Mouse (Mus musculus): ENCODE results near the gene Stx3.

The Stx3 gene

GRCm38 (mm10) chr19:11819143-11819700 lies at the start of gene Stx3:
Gene Stx3 (minus strand): TSS chr19:11819403.
- DNase-seq (ENCODE audit: low spot score in 2 of 2): no peak

DNA sequence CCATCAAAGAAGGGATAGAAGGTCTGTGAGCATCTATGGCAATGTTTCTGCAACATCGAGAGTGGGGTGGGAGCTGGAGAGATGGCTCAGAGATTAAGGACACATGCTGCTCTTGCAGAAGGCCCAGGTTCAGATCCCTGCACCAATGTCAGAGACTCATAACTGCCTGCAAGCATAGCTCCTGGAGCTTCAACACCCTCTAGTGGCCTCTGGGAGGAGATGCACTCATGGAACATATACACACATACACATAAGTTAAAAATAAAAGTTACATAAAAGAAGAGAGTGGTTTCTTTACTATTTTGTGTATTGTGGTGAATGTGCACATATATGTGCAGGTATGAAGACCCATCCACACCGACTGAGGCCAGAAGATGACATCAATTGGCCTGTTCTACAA lies 48.6 kb upstream of the Stx3 start:
- DNase-seq (ENCODE audit: low spot score in 2 of 2): no peak

DNA sequence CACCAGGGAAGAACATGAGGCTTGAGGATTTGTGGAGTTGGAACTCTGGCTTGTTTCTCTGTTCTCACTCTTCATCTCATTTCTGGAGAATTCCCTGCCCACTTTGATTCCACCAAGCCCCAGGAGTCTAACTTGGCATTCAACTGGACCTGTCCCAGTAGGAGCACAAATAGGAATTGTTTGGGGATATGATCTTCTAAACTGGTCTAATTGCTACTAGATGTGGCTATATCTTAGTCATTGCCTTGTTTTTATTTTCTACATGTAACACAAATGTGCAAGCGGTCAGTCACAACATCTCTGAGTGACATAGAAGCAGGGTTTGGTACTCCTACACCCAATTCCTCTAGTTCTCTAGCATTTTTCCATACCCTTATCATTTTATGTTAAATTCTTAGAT lies 41.8 kb upstream of the Stx3 start, which contains the start of gene Olfr1418:
Gene Olfr1418 (minus strand): TSS at position 101 of the 400 bp plus-strand sequence.
- DNase-seq (ENCODE audit: low spot score in 2 of 2): no peak

- no peak for DNase-seq (ENCODE audit: low spot score in 2 of 2)
Observed at GRCm38 (mm10) chr19:11856506-11856905, 37.3 kb upstream of the Stx3 start.

GRCm38 (mm10) chr19:11854821-11855220 lies 35.6 kb upstream of the Stx3 start:
- DNase-seq (ENCODE audit: low spot score in 2 of 2): no peak

DNA sequence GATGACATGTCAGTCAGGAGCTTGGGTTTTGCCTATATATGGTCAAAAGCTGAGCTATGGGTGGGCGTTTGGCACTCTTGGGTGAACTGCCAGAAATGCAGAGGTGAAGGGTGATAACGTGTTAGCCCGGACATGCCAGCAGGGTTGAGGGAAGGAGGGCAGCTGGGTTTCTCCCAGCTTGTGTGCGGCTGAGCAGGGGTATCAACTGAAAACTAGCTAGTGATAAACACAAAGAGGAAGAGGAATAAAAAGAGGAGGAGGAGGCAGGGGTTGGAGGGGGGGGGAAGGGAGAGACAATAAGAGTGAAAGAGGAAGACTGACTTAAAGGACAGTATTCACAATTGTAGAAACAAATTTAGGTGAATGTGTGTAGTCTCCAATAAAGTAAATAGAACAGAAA lies 33.4 kb upstream of the Stx3 start:
- DNase-seq (ENCODE audit: low spot score in 2 of 2): no peak

DNA sequence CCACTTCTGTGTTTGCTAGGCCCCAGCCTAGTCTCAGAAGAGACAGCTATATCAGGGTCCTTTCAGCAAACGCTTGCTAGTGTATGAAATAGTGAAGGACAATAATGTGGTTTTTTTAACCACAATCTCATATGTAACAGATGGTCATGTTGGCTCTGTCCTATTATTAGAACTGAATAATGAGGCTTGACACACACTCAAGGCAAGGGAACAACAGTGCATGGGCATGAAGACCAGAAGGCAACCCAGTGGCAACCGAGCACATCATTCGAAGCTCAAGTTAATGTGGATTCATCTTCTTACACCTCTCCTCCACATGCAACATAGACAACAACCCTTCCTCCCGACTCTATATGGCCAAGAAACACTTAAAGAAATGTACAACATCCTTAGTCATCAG lies 27.1 kb upstream of the Stx3 start:
- DNase-seq (ENCODE audit: low spot score in 2 of 2): no peak

DNA sequence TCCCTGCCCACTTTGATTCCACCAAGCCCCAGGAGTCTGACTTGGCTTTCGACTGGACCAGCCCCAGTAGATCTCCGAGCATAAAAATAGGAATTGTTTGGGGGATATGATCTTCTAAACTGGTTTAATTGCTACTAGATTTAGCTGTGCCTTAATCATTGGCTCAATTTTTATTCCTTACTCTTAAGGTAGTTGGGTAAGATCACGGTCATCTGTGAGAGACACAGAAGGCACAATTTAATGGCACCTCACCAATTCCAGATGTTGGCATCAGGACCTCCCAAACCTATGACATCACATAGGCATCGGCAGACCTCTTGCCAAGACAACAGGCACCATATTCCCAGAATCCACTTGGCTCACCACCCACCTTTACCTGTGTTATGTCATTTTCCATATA lies 19.9 kb upstream of the Stx3 start, which contains the start of gene Olfr1417:
Gene Olfr1417 (minus strand): TSS at position 101 of the 400 bp plus-strand sequence.
- no peak for DNase-seq (ENCODE audit: low spot score in 2 of 2)

DNA sequence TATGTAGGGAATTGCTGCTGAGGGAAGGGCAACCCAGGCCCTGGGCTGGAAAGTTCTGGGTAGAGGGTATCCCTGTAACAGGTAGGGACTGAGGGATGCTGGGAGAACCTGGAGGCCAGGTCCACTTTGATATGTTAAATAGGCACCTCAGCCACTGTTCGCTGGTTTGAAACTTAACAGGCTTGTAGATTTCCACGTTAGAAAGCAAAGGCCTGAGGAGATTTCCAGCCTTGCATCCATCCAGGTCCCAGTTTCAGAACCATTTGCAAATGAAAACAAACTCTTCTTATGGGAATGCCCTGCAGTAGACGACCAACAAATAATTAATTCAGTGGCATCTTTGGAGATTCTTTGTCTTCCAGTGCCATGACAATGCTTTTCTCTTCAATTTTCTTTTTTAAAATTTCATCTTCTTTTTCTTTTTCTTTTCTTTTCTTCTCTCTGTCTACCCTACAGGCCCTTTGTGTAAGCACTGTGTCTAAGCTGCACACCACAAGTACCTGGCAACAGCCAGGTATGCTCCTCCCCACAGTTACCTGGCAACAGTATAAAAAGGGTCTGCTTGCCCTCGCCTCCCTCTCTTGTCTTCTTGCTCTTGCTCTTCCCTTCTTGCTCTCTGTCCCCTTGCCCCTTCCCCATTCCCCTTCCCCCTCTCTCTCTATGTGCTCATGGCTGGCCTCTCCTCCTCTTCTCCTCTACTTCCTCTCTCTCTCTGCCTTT lies 4.3 kb upstream of the Stx3 start:
- no peak for DNase-seq (ENCODE audit: low spot score in 2 of 2)

DNA sequence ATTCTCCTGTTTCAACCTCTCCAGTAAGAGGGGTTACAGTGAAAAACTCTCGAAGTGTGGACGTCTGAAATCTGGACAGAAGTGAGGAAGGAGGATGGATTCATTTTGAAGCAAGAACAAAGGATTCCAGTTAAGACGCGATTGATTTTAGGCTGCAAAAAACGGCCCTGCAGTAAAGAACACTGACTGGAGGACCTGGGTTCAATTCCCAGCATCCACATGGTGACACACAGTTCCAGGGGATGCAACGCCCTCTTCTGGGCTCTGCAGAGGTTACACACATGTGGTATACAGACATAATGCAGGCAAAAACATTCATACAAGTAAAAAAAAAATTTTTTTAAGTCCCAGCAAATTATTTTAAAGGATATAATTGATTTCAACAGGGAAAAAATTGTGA lies 1.0 kb upstream of the Stx3 start:
- DNase-seq (ENCODE audit: low spot score in 2 of 2): no peak

DNA sequence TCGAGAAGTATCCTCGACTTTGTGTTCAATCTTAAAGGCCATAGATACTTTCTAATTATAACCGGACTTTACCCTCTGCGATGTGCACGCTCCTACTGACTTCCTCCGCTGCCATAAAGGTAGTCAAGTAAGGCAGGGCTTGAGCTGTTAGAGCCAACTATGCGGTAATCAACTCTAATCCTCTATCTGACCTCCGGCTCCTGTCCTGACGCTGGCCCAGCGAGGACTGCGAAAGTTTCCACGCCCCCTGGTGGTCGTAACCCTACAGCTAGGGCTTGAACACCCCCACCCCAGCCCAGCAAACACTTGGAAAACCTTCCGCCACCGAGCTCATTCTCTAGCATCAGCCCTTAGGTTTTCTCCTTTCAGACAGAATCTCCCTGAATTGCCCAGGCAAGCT lies 597 bp upstream of the Stx3 start:
- peak; percentile 17 to 73 for DNase-seq (ENCODE audit: low spot score in 2 of 2)

GRCm38 (mm10) chr19:11818199-11819142 lies 732 bp downstream of the Stx3 start:
- peak in 1 of 2 experiments; percentile 11 for DNase-seq (ENCODE audit: low spot score in 2 of 2)

GRCm38 (mm10) chr19:11817586-11817985 lies 1.6 kb downstream of the Stx3 start:
- DNase-seq (ENCODE audit: low spot score in 2 of 2): no peak

DNA sequence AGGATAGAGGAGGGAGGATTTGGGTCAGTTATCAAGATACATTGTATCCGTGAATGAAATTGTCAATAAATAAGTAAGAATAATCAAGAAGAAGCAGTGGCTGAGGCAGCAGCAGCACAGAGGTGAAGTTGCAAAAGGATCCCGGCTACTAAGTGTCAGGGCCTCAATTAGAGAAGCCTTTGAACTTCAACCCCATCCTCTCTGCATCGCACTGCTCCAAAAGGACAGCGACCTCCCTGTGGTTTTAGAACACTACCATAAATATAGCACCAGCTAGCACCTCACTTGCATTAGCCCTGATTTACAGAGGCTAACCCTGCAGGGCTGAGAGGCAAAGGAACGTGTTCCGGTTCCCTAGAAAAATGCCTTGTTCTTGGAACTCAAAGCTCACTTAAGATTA lies 2.5 kb downstream of the Stx3 start:
- DNase-seq (ENCODE audit: low spot score in 2 of 2): no peak

GRCm38 (mm10) chr19:11814742-11815333 lies 4.4 kb downstream of the Stx3 start:
- no peak for DNase-seq (ENCODE audit: low spot score in 2 of 2)

DNA sequence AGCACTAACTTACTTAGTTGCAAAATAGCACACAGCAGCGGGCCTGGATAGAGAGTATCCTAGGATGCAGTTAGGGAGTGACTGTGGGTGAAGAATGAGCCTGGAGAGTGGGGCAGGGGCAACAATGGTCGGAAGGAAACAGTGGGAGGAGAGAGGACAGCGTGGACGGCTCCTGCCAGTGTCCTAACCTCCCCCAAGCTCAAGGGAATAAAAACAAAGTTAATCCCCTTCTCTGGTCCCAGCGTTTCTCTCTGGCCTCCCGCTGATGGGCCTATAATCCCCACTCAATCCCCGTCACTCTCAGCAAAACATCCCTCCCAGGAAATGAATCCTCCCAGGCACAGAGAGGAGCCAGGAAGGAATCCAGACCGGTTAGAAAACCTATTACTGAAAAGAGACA lies 5.6 kb downstream of the Stx3 start:
- DNase-seq (ENCODE audit: low spot score in 2 of 2): no peak

DNA sequence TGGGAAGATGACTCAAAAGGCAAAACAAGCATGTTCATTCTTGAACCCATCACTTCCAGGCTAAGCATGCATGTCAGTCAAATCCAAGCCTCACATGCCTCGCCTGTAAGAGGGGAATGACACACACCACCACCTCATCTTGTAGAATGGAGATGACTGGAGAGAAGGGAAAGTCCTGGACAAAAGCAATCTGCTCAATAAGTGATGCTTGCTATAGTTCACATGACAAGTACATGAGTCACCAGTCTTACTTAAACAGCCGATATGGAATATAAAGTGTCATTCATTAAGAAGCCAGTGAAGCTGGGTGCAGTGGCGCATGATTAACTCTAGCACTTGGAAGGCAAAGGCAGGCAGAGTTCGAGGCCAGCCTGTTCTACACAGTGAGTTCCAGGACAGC lies 6.1 kb downstream of the Stx3 start:
- DNase-seq (ENCODE audit: low spot score in 2 of 2): no peak

DNA sequence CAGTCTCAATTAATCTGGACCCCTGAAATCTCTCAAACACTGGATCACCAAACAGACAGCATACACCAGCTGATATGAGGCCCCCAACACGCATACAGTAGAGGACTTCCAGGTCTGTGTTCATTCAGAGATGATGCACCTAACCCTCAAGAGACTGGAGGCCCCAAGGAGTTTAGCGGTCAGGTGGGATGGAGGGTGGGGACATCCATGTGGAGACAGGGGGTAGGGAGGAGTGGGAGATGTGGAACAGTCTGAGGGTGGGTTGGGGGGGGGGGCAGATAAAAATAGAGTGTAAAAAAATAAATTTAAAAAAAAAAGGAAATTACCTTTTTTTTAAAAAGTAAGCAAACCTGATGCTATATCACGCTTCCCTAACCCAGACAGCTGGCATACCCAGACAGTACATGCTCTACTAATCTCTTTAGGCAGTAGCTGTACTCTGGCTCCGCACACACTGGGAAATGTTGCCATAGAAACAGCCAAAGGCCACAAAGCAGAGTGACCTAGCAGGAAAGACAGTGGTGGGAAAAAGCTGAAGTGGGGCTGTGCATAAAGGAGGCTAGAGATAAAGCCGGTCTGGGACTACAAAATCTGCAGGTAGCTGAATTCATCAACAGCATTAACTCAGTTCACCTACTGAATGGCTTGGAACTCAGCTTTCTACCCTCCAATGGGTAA lies 7.4 kb downstream of the Stx3 start:
- no peak for DNase-seq (ENCODE audit: low spot score in 2 of 2)

GRCm38 (mm10) chr19:11810856-11811255 lies 8.3 kb downstream of the Stx3 start:
- DNase-seq (ENCODE audit: low spot score in 2 of 2): no peak

DNA sequence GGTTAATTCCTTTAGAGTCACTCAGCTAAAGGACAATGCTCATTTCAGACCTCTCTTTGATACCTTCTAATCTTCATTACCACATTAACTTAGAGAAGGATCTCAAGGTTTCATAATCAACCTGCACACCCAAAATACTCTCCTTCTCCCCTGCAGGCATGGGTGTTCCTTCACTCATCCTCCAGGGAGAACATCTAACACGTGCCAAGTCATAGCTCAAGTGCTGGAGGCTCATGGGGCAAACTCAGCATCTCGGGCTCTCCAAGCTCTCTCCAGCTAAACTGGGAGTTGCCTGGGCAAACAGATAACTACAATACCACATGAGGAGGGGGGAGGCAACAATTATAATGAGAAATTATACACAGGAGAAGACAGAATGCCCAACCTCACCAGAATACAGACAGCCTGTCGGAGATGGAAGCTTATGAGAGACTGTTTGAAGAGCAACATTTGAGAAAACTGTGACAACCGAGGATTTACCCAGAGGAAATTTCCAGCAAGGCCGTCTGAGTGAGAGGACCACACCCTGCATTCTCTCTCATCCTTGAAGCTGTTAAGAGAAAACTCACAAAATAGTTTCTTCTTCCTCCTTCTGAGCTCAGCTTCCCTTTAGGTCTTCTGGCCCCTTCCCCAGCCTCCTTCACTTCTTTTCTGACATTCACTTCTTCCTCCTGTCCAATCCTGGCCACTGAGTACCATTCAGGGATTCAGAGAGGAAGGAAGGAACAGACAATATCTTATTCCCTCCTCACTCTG lies 9.0 kb downstream of the Stx3 start:
- no peak for DNase-seq (ENCODE audit: low spot score in 2 of 2)

DNA sequence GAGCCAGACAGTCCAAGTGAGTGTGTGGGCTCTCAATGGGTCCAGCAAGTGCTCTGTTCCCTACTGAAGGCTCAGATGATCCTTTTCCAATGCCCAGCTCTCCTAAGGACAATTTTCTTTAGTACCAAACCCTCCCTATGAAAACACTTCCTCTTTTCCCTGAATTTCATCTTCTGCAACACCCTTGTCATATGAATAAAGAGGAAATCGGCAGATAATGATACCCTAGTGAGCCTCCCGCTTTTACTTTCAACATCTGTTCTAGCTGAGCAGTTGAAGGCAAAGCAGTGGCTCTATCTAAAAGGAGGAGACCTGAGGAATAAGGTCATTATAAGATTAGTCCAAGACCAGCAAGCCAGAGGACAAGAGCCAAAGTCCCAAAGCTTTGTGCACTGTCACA lies 10.8 kb downstream of the Stx3 start:
- no peak for DNase-seq (ENCODE audit: low spot score in 2 of 2)
